Mouse (Mus musculus) left cerebral cortex, adult 18-20 months (tissue): Measurements from ENCODE around the gene Mturn. TPM values are rescaled to one million over a fixed set of nuclear protein-coding genes. Genes with fewer than 3 reads are reported as not detected.

Source experiments
- DNase-seq, 2 experiments: peaks; one replicate each; pipeline ENCODE4 v3.0.0; 2021 to 2022; ENCODE audit warnings: low spot score in 2 of 2, mixed read lengths in 1 of 2
- total RNA-seq, 2 experiments: library from RNA; stranded (reverse); gene quantifications; 2 replicates each; pipeline ENCODE4 v1.2.3; 2021

Gene Mturn
- total RNA-seq, 2 experiments from 2014 or later = 106 to 117 TPM

- DNase-seq = no peak
Measured at GRCm38 (mm10) chr6:54729451-54730105, 48.2 kb downstream of the Mturn start.

GRCm38 (mm10) chr6:54731726-54732125 is 50.3 kb downstream of the Mturn start:
- no peak for DNase-seq

- DNase-seq = no peak
Measured at GRCm38 (mm10) chr6:54732721-54733120, 51.3 kb downstream of the Mturn start.

- no peak for DNase-seq
Measured at GRCm38 (mm10) chr6:54736126-54736525, 54.7 kb downstream of the Mturn start.

- no peak for DNase-seq
Measured at GRCm38 (mm10) chr6:54737255-54737654, 55.8 kb downstream of the Mturn start.

GRCm38 (mm10) chr6:54737684-54738083 is 56.3 kb downstream of the Mturn start:
- no peak for DNase-seq

GRCm38 (mm10) chr6:54749056-54749455 is 67.6 kb downstream of the Mturn start:
- DNase-seq = no peak

GRCm38 (mm10) chr6:54751621-54752020 is 70.2 kb downstream of the Mturn start:
- DNase-seq = no peak

- DNase-seq = no peak
Measured at GRCm38 (mm10) chr6:54752076-54752475, 70.7 kb downstream of the Mturn start.

Other genes starting within 250 kb of the Mturn start
- gene Scrn1, start 115.1 kb upstream of the Mturn start, total RNA-seq = 100 to 1,000 TPM; 148 TPM
- 10 to 100 TPM; 11.2 to 13.1 TPM for gene Plekha8, start 86.5 kb upstream of the Mturn start, total RNA-seq
- 1 to 10 TPM; 9.5 to 9.9 TPM for gene Fkbp14, start 84.3 kb upstream of the Mturn start, total RNA-seq
- 10 to 100 TPM; 12.6 to 14.6 TPM for gene Znrf2, start 135.3 kb downstream of the Mturn start, total RNA-seq